Mouse (Mus musculus) testis, adult 2 months (tissue): Measurements from ENCODE around the gene Vsig2. TPM values are rescaled to one million over a fixed set of nuclear protein-coding genes. Genes with fewer than 3 reads are reported as not detected.

Experiments
- H3K27ac ChIP-seq: fragments of 200-500 bp; 2 replicates; pipeline ENCODE4 v1.5.1; 2012; ENCODE audit warnings: low read depth, low read length; ENCODE audit not compliant: control insufficient read depth, insufficient read depth
- H3K27me3 ChIP-seq: fragments of 200-500 bp; 2 replicates; pipeline ENCODE4 v1.6.1; 2012; ENCODE audit warnings: mild to moderate bottlenecking, low read length, moderate library complexity; ENCODE audit not compliant: control insufficient read depth, insufficient read depth
- H3K36me3 ChIP-seq: fragments of 200-500 bp; 2 replicates; pipeline ENCODE4 v1.6.1; 2012; ENCODE audit warnings: mild to moderate bottlenecking, low read length; ENCODE audit not compliant: control insufficient read depth, insufficient read depth
- H3K4me1 ChIP-seq: fragments of 200-500 bp; 2 replicates; pipeline ENCODE4 v1.6.1; 2012; ENCODE audit warnings: low read length; ENCODE audit not compliant: control insufficient read depth, insufficient read depth
- H3K4me3 ChIP-seq: fragments of 200-500 bp; 2 replicates; pipeline ENCODE4 v1.5.1; 2012; ENCODE audit warnings: low read depth, mild to moderate bottlenecking, low read length, moderate library complexity, mixed read lengths; ENCODE audit not compliant: control insufficient read depth
- CTCF ChIP-seq: fragments of 200-500 bp; IDR thresholded peaks from 2 replicates; pipeline ENCODE4 v1.5.1; 2012; ENCODE audit warnings: low read depth, mild to moderate bottlenecking, inconsistent platforms, low read length, moderate library complexity; ENCODE audit not compliant: control insufficient read depth, insufficient read depth, insufficient replicate concordance
- POLR2A ChIP-seq: fragments of 200-500 bp; IDR thresholded peaks from 2 replicates; pipeline ENCODE4 v1.6.1; 2012; ENCODE audit warnings: low read depth, mild to moderate bottlenecking, inconsistent platforms, low read length, moderate library complexity; ENCODE audit not compliant: control insufficient read depth
- polyA plus RNA-seq: library from polyadenylated mRNA; depleted of rRNA; stranded (reverse); fragments of >200 nt; gene quantifications from 2 replicates; pipeline ENCODE4 v1.2.3, GENCODE M21; 2012

Vsig2 gene
- polyA plus RNA-seq, 1 experiment = 0.89 TPM

- Histone ChIP-seq H3K27me3 (no peaks in the 10 kb centered on the region), H3K36me3 (no peaks in the 10 kb centered on the region), H3K4me3 (no peak overlapping the region), H3K27ac (no peak overlapping the region), H3K4me1 (no peaks in the 10 kb centered on the region)
- TF ChIP-seq CTCF (no peak), POLR2A (no peak)
Observed at GRCm38 (mm10) chr9:37506023-37506422, 33.0 kb upstream of the Vsig2 start.

DNA sequence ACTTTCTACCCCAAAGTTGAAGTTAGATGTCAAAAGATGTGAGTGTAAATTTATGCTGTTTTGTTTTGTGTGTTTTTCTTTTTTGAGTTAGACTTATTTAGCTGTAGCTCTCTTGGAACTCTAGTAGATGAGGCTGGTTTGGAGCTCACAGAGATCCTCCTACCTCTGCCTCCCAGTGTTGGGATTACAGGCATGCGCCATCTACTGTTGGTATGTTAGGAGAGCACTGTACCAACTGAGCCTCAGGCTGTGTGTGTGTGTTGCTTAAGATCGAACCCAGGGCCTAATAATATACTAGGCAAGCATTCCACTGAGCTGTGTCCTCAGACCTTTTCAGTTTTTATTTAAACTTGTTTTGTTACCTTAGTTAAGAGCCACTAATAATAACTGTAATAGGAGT is 27.0 kb upstream of the Vsig2 start:
- no peaks in the 10 kb centered on the region for H3K27me3 ChIP-seq
- H3K36me3 ChIP-seq = no peaks in the 10 kb centered on the region
- H3K4me1 ChIP-seq = no peaks in the 10 kb centered on the region
- TF ChIP-seq POLR2A = no peak
- TF ChIP-seq CTCF = no peak
- H3K4me3 ChIP-seq = no peak overlapping the region
- no peak overlapping the region for H3K27ac ChIP-seq

- H3K4me3 ChIP-seq = no peak overlapping the region
- no peaks in the 10 kb centered on the region for H3K4me1 ChIP-seq
- no peaks in the 10 kb centered on the region for H3K36me3 ChIP-seq
- H3K27ac ChIP-seq = no peak overlapping the region
- no peak for TF ChIP-seq CTCF
- no peak for TF ChIP-seq POLR2A
- no peaks in the 10 kb centered on the region for H3K27me3 ChIP-seq
Observed at GRCm38 (mm10) chr9:37514456-37514855, 24.6 kb upstream of the Vsig2 start.

DNA sequence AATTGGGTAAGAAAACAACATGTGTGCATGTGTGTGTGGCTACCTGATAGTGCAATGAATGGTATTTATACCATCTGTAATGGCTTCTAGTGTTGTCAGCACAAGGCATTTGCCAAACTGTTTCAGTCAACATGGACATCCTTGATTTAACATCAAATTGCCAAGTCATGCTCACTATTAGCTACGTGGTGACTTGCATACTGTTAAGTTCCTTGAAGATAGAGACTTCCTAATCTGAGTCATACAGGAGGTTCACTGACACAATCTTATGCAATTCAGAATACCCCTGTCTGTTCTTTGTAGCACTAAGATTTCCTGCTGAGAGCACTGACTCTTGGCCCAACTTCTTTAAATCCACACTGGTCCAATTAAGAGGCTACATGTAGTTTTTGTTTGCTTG is 21.6 kb upstream of the Vsig2 start:
- H3K27ac ChIP-seq = no peak overlapping the region
- TF ChIP-seq POLR2A (no peak), CTCF (no peak)
- no peaks in the 10 kb centered on the region for H3K27me3 ChIP-seq
- no peak overlapping the region for H3K4me3 ChIP-seq
- H3K36me3 ChIP-seq = no peaks in the 10 kb centered on the region; the same call in 1 of the 2 replicates
- no peaks in the 10 kb centered on the region for H3K4me1 ChIP-seq

GRCm38 (mm10) chr9:37518991-37519390 is 20.1 kb upstream of the Vsig2 start:
- no peaks in the 10 kb centered on the region for H3K4me1 ChIP-seq
- no peaks in the 10 kb centered on the region for H3K27me3 ChIP-seq
- H3K4me3 ChIP-seq = no peak overlapping the region
- no peak overlapping the region for H3K27ac ChIP-seq
- TF ChIP-seq POLR2A = no peak
- H3K36me3 ChIP-seq = no peaks in the 10 kb centered on the region; the same call in 1 of the 2 replicates

DNA sequence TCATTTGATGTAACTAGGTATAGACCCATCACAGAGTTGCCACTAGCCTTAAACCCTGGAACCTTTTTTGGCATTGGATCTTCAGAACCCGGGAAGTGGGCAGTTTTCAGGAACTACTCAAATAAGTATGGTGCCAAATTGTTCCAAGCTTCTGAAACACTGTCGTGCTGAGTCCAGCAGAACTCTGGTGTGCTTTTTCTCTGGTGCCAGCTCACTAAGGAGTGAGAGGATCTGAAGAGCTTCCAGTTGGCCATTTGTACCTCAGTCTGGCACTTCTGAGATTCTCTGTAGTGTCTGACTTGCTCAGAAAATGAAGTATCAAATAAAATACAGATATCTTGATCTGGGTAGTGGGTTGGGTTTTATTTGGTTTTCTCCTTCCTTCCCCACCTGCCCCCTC is 19.1 kb upstream of the Vsig2 start:
- no peaks in the 10 kb centered on the region for H3K4me1 ChIP-seq
- TF ChIP-seq CTCF (no peak), POLR2A (no peak)
- H3K27me3 ChIP-seq = no peaks in the 10 kb centered on the region
- no peaks in the 10 kb centered on the region; the same call in 1 of the 2 replicates for H3K36me3 ChIP-seq
- H3K27ac ChIP-seq = no peak overlapping the region
- H3K4me3 ChIP-seq = no peak overlapping the region

GRCm38 (mm10) chr9:37525461-37525860 is 13.6 kb upstream of the Vsig2 start:
- no peaks in the 10 kb centered on the region; the same call in 1 of the 2 replicates for H3K27me3 ChIP-seq
- H3K4me1 ChIP-seq = peaks cover 9% of the 10 kb centered on the region
- no peak overlapping the region for H3K27ac ChIP-seq
- H3K36me3 ChIP-seq = no peaks in the 10 kb centered on the region; the same call in 1 of the 2 replicates
- H3K4me3 ChIP-seq = no peak overlapping the region
- no peak for TF ChIP-seq CTCF
- TF ChIP-seq POLR2A = no peak

- Histone ChIP-seq H3K27me3 (no peaks in the 10 kb centered on the region; the same call in none of the 2 replicates), H3K36me3 (no peaks in the 10 kb centered on the region)
Observed at GRCm38 (mm10) chr9:37526443-37527395, 12.3 kb upstream of the Vsig2 start.

More at GRCm38 (mm10) chr9:37526443-37527395, 12.3 kb upstream of the Vsig2 start:
- Histone ChIP-seq H3K4me1 (peaks cover 17% of the 10 kb centered on the region), H3K4me3 (no peak overlapping the region), H3K27ac (no peak overlapping the region)
- TF ChIP-seq CTCF (no peak), POLR2A (no peak)
